Mouse (Mus musculus): Measurements from ENCODE around the gene Cacnb1. TPM values are rescaled to one million over a fixed set of nuclear protein-coding genes. Genes with fewer than 3 reads are reported as not detected.

Gene Cacnb1
- polyA plus RNA-seq, 1 experiment from 2014 or later, result 3.5 TPM

DNA sequence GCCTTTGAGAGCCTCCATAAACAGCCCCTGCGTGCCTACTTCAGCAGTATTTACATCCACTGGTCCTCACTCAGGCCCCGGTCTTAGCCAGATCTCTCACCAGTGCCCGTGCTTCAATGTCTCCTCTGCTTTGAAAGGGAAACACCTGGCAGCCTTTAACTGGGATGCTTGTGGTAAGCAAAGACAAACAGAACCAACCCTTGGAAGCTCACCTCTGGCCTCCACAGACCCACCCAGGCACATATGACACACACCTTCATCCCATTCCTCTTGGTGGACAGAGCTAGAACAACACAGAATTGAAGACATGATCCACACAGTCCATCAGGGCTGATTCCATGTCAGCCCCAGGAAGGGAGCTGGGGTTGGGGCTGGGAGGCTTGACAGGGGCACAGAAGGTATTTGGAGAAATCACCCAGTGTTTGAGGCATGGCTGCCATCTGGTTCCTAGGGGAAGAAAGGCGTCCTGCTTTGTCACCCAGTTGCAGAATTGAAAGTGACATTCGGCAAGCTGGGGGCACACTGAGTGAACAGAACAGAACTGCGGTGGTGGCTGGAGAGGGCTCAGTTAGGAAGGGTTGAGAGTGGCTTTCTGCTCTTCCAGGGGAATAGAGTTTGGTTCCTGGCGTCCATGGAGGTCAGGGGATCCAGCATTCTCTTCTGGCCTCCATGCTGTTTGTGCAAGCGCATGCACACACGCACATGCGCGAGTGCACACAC, 24.6 kb downstream of the Cacnb1 start:
- Histone ChIP-seq H3K4me3 (ENCODE audit: low read depth, low read length) (no peak overlapping the region), H3K36me3 (ENCODE audit: insufficient read depth, low read length) (no peaks in the 10 kb centered on the region), H3K27me3 (replicated peaks; ENCODE audit: insufficient read depth, low read length) (no peaks in the 10 kb centered on the region), H3K27ac (ENCODE audit: low read length) (no peak overlapping the region), H3K4me1 (ENCODE audit: insufficient read depth, low read depth, low read length) (peaks cover 8% of the 10 kb centered on the region), H3K9ac (replicated peaks; ENCODE audit: low read depth) (no peak overlapping the region), H3K4me2 (replicated peaks; ENCODE audit: low read depth, low read length) (no peak overlapping the region), H3K9me3 (ENCODE audit: low read length) (no peaks in the 10 kb centered on the region)
- DNase-seq (ENCODE audit: low spot score) (peak; percentile 7), ATAC-seq (no peak)
- TF ChIP-seq EP300 (IDR thresholded peaks at IDR 0.05), result no peak
- no peak for TF ChIP-seq CTCF (IDR thresholded peaks at IDR 0.05)
- WGBS, result 71% methylated on average over 11 of the region's 11 CpGs

DNA sequence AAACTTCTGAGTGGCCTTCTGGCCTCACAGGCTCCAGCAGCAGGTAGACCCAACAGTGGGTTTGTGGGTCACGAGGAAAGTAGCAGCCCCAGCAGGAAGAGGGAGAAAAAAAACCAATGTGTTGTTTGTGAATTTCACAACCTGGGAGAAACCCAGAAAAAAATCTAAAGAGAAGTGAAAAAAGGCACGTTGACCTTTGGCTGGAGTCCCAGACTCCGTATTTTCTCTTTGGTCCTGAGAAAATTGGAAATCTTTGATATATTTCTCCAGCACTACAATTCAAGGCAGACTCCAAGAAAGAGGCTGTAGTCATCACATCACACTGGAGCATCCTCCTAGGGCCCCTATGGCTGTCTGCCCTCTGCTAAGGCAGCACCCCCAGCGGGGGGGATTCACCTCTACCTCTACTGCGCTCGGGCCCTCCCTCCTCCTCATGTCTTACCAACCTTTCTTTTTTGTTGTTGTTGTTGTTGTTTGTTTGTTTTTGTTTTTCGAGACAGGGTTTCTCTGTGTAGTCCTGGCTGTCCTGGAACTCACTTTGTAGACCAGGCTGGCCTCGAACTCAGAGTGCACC, 25.4 kb downstream of the Cacnb1 start:
- Histone ChIP-seq H3K4me1 (ENCODE audit: insufficient read depth, low read depth, low read length) (peaks cover 8% of the 10 kb centered on the region), H3K4me2 (replicated peaks; ENCODE audit: low read depth, low read length) (no peak overlapping the region), H3K27me3 (replicated peaks; ENCODE audit: insufficient read depth, low read length) (no peaks in the 10 kb centered on the region), H3K9ac (replicated peaks; ENCODE audit: low read depth) (no peak overlapping the region), H3K4me3 (ENCODE audit: low read depth, low read length) (no peak overlapping the region), H3K36me3 (ENCODE audit: insufficient read depth, low read length) (no peaks in the 10 kb centered on the region), H3K9me3 (ENCODE audit: low read length) (no peaks in the 10 kb centered on the region), H3K27ac (ENCODE audit: low read length) (no peak overlapping the region)
- WGBS, result 60% methylated on average over 8 of the region's 8 CpGs
- no peak for TF ChIP-seq CTCF (IDR thresholded peaks at IDR 0.05)
- no peak for TF ChIP-seq EP300 (IDR thresholded peaks at IDR 0.05)
- DNase-seq (ENCODE audit: low spot score) (peak; percentile 16), ATAC-seq (no peak)

DNA sequence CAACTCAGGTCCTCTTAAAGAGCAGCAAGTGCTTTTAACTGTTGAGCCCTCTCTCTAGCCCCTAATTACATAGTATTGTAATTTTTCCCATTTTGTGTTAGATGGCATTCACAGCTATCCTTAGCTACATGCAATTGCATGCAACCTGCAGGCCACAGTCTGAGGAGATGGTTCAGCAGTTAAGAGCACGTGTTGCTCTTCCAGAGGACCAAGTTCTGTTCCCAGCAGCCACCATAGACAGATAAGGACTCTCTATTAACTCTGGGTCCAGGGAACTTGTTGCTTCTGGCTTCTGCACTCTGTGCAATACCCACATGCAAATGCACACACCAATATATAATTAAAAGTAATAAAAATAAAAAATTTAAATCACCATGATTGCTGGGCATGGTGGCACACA, 26.1 kb downstream of the Cacnb1 start:
- peaks cover 8% of the 10 kb centered on the region for H3K4me1 ChIP-seq (ENCODE audit: insufficient read depth, low read depth, low read length)
- no peak for TF ChIP-seq EP300 (IDR thresholded peaks at IDR 0.05)
- no peak for TF ChIP-seq CTCF (IDR thresholded peaks at IDR 0.05)
- WGBS, result 60% methylated on average over 1 of the region's 1 CpGs
- no peaks in the 10 kb centered on the region for H3K36me3 ChIP-seq (ENCODE audit: insufficient read depth, low read length)
- no peaks in the 10 kb centered on the region for H3K9me3 ChIP-seq (ENCODE audit: low read length)
- H3K27me3 ChIP-seq (replicated peaks; ENCODE audit: insufficient read depth, low read length), result no peaks in the 10 kb centered on the region
- H3K4me2 ChIP-seq (replicated peaks; ENCODE audit: low read depth, low read length), result no peak overlapping the region
- H3K9ac ChIP-seq (replicated peaks; ENCODE audit: low read depth), result no peak overlapping the region
- H3K27ac ChIP-seq (ENCODE audit: low read length), result no peak overlapping the region
- DNase-seq (ENCODE audit: low spot score) (no peak), ATAC-seq (no peak)
- H3K4me3 ChIP-seq (ENCODE audit: low read depth, low read length), result no peak overlapping the region

DNA sequence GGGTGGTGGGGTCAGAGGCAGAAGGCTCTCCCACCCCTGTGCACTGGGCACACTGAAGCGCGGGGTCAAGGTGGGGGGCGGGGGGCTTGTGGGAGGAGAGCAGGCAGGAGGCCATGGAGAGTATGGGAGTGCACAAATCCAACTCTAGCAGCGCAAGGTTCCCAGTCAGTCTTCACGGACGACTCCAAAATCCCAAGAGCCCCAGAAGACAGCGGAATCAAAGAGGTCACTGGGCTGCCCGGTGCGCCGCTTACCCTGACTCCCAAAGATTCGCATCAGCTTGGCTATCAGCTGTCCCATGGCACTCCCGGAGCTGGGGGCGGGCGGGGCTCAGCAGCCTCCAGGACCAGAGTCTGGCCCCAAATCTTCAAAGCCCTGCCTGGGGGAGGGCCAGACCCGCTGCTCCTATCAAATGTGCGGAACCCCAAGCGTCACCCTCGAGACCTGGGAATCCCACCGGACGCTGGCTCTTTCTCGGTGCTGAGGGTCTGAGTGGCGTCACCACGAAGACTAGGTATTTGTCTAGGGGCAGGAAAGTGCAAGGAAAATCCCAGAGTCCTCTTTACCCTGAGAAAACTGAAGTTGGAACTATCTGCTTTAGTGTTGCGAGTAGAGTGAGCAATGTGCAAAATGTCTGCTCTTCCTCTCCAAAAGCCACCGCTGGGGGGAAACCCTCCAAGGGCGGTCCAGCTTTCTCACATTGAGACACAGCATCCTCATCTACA, 27.1 kb downstream of the Cacnb1 start, which contains the start of gene Arl5c:
Gene Arl5c (minus strand): TSS at position 618 of the 725 bp plus-strand sequence.
- no peaks in the 10 kb centered on the region for H3K9me3 ChIP-seq (ENCODE audit: low read length)
- under 1% methylated on average over 26 of the region's 26 CpGs for WGBS
- peaks cover 8% of the 10 kb centered on the region for H3K4me1 ChIP-seq (ENCODE audit: insufficient read depth, low read depth, low read length)
- H3K4me2 ChIP-seq (replicated peaks; ENCODE audit: low read depth, low read length), result peak within 1 kb of the TSS; percentile 78
- H3K9ac ChIP-seq (replicated peaks; ENCODE audit: low read depth), result peak within 1 kb of the TSS; percentile 43
- H3K36me3 ChIP-seq (ENCODE audit: insufficient read depth, low read length), result no peaks in the 10 kb centered on the region
- peak; percentile 55 for TF ChIP-seq CTCF (IDR thresholded peaks at IDR 0.05)
- TF ChIP-seq EP300 (IDR thresholded peaks at IDR 0.05), result no peak
- 0 out of 2 replicates have a peak within 1 kb of the TSS, but pooled peaks have one; percentile 21 for H3K27ac ChIP-seq (ENCODE audit: low read length)
- H3K27me3 ChIP-seq (replicated peaks; ENCODE audit: insufficient read depth, low read length), result no peaks in the 10 kb centered on the region
- peak; percentile 67 for DNase-seq (ENCODE audit: low spot score)
- ATAC-seq, result peak; percentile 54
- peak within 1 kb of the TSS; percentile 41 for H3K4me3 ChIP-seq (ENCODE audit: low read depth, low read length)

DNA sequence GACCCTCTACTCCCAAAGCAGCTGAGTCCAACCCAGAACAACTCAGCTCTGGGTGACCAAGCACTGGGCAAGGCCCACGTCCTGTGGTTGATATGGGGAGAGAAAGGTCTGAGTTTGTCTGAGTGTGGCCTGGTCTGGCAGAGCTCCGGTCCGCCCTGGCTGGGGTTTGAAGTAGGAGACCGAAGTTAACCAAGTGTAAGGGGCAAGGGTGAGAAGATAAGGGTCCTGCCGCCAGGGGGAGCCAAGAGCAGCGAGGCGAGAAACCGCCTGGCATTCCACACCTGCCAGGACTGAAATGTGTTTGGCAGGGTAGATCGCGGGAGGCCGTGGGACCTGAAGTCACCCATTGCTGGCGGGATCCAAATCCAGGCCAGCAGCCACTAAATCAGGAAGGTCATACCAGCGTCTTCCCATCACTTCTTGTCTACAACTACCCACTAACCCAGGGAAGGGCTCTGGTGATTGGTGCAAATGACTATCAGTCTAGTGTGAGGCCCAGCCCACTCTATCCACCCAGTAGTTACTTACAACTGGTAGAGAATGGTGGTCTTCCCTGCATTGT, 28.2 kb downstream of the Cacnb1 start:
- peak overlapping the region; percentile 78 for H3K4me2 ChIP-seq (replicated peaks; ENCODE audit: low read depth, low read length)
- no peaks in the 10 kb centered on the region for H3K36me3 ChIP-seq (ENCODE audit: insufficient read depth, low read length)
- no peak for TF ChIP-seq EP300 (IDR thresholded peaks at IDR 0.05)
- peak; percentile 84 for TF ChIP-seq CTCF (IDR thresholded peaks at IDR 0.05)
- no peaks in the 10 kb centered on the region for H3K27me3 ChIP-seq (replicated peaks; ENCODE audit: insufficient read depth, low read length)
- 7% methylated on average over 13 of the region's 13 CpGs for whole genome bisulfite sequencing
- ATAC-seq (peak; percentile 68), DNase-seq (ENCODE audit: low spot score) (peak; percentile 86)
- peaks cover 12% of the 10 kb centered on the region for H3K4me1 ChIP-seq (ENCODE audit: insufficient read depth, low read depth, low read length)
- peak overlapping the region; percentile 41 for H3K4me3 ChIP-seq (ENCODE audit: low read depth, low read length)
- H3K9me3 ChIP-seq (ENCODE audit: low read length), result no peaks in the 10 kb centered on the region
- peak overlapping the region; percentile 43; the same call in 1 of the 2 replicates for H3K9ac ChIP-seq (replicated peaks; ENCODE audit: low read depth)
- no peak overlapping the region for H3K27ac ChIP-seq (ENCODE audit: low read length)
